Mouse (Mus musculus) spleen, embryonic (tissue): ENCODE data around the gene 1700001O22Rik.

Experiments used
- CTCF ChIA-PET: fragments of 350-600 bp; sonication (Branson Sonifier 250); formaldehyde crosslinking; loops from one replicate; lab custom pipeline; 2022; lab: Charles Lee

Gene 1700001O22Rik

GRCm38 (mm10) chr2:30803604-30804003, at the start of gene 1700001O22Rik:
Gene 1700001O22Rik (minus strand): TSS chr2:30803661.
- CTCF ChIA-PET = no interaction called here

GRCm38 (mm10) chr2:30852771-30853313, 49.4 kb upstream of the 1700001O22Rik start:
- CTCF ChIA-PET = no interaction called here

- CTCF ChIA-PET = no interaction called here
Measured at GRCm38 (mm10) chr2:30850581-30850980, 47.1 kb upstream of the 1700001O22Rik start.

GRCm38 (mm10) chr2:30848184-30848583, 44.7 kb upstream of the 1700001O22Rik start:
- CTCF ChIA-PET = no interaction called here

GRCm38 (mm10) chr2:30846723-30847122, 43.3 kb upstream of the 1700001O22Rik start:
- CTCF ChIA-PET = interaction anchor here (0.6 kb wide), 1 partner anchor 15 kb away, joined by 3 read pairs; no protein-coding TSS in a partner anchor

GRCm38 (mm10) chr2:30846236-30846635, 42.8 kb upstream of the 1700001O22Rik start:
- CTCF ChIA-PET = no interaction called here

GRCm38 (mm10) chr2:30845152-30846070, 42.0 kb upstream of the 1700001O22Rik start:
- CTCF ChIA-PET = no interaction called here

- CTCF ChIA-PET = interaction anchor here (0.6 kb wide), 1 partner anchor 67 kb away, joined by 5 read pairs; no protein-coding TSS in a partner anchor
Measured at GRCm38 (mm10) chr2:30842615-30843014, 39.2 kb upstream of the 1700001O22Rik start.

GRCm38 (mm10) chr2:30836238-30836990, 33.0 kb upstream of the 1700001O22Rik start:
- CTCF ChIA-PET = no interaction called here

GRCm38 (mm10) chr2:30834373-30835022, 31.0 kb upstream of the 1700001O22Rik start, which contains the start of gene Prrx2:
Gene Prrx2 (plus strand): TSS chr2:30834972.
- CTCF ChIA-PET = interaction anchor here (0.5 kb wide), 2 partner anchors 276 to 990 kb away, joined by 3 read pairs; no protein-coding TSS in a partner anchor

- CTCF ChIA-PET = no interaction called here
Measured at GRCm38 (mm10) chr2:30833644-30834043, 30.2 kb upstream of the 1700001O22Rik start.

- CTCF ChIA-PET = interaction anchor here (0.5 to 0.6 kb wide), 2 partner anchors 121 to 368 kb away, joined by 3 to 10 read pairs; no protein-coding TSS in a partner anchor
Measured at GRCm38 (mm10) chr2:30830283-30830795, 26.9 kb upstream of the 1700001O22Rik start, which contains the start of gene Asb6. Gene Asb6 (minus strand): TSS chr2:30830333.

- CTCF ChIA-PET = interaction anchor here (0.6 kb wide), 1 partner anchor 985 kb away, joined by 9 read pairs; no protein-coding TSS in a partner anchor
Measured at GRCm38 (mm10) chr2:30829315-30829714, 25.9 kb upstream of the 1700001O22Rik start.

GRCm38 (mm10) chr2:30827749-30828475, 24.5 kb upstream of the 1700001O22Rik start:
- CTCF ChIA-PET = no interaction called here

GRCm38 (mm10) chr2:30826825-30827748, 23.6 kb upstream of the 1700001O22Rik start:
- CTCF ChIA-PET = no interaction called here

GRCm38 (mm10) chr2:30823385-30824153, 20.1 kb upstream of the 1700001O22Rik start:
- CTCF ChIA-PET = no interaction called here

- CTCF ChIA-PET = no interaction called here
Measured at GRCm38 (mm10) chr2:30822460-30822859, 19.0 kb upstream of the 1700001O22Rik start.

GRCm38 (mm10) chr2:30821073-30821472, 17.6 kb upstream of the 1700001O22Rik start:
- CTCF ChIA-PET = no interaction called here
